Mouse (Mus musculus): ENCODE data around the gene Ms4a2. TPM values are rescaled to one million over a fixed set of nuclear protein-coding genes. Genes with fewer than 3 reads are reported as not detected.

Ms4a2 gene
- polyA plus RNA-seq, 1 experiment from 2014 or later = 0.17 TPM

DNA sequence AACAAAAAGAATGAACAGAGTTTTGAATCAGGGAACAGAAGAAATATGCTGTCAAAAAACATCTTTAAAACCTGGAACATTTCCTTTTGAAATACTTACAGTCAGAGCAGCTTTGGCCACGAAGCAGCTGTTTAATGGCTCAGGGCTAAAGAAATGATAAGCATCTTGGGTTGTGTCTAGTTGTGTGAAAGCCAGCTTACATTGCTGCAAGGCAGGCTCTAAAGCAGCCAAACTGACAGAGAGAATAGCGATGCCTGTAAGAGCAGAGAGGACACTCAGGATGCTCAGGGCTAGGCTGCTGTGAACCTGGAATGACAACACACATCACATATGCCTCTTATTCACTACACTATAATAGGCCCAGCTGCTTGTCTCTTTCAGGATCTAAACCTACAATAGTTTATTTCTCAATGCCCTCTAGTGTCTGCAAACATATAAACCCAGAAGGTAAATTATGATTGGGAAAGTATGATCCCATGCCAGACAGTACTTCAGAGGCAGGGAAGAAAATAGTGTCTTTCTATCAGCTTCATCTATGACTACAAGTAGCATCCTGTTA, 33.5 kb downstream of the Ms4a2 start:
- DNase-seq (ENCODE audit: low spot score) = peak; percentile 22

DNA sequence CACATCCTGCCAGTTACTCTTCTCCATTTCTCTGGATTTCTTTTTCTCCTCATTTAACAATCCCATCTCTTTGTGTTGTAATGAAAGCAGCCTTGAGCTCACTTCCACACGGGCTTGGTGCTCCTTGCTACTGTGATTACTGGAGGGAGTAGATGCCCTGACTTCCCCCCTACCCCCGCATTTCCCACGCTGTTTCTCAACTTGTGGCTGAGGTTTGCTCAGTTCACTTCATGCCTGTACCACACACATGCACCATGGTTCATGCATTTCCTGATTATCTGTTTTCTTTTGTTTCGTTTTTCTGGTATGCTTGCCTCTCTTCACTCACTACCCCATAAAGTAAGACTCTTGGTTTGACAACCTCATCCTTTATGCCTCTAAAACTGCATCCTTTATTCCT, 34.3 kb downstream of the Ms4a2 start:
- DNase-seq (ENCODE audit: low spot score) = peak; percentile 14

DNA sequence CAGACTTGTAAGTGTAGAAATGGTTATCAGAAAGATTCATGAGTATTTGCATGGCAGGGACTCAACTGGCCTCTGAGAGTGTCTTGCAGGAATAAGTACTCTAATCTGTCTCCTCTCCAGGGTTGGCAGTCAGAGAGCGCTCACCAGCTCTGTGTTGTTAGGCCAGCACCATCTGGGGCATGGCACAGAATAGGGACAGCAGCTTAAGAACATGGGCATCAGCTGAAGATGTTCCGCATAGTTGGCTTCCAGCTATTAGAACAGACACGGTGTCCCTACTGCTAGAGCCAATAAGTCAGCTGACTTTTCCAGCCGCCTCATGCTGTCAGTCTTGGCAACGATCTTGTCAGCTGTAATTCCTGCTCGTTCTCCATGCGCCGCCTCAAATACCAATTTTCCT, 48.6 kb downstream of the Ms4a2 start:
- DNase-seq (ENCODE audit: low spot score) = no peak

Other genes with a start within 250 kb of the Ms4a2 start
- gene Ms4a4a, start 248.2 kb downstream of the Ms4a2 start, polyA plus RNA-seq (2015; fragmentation: Nextera tagmentation; extraction: Ambion mirVana) = 5.0 and 8.1 TPM in 2 replicates
- gene Ms4a4c, start 218.9 kb downstream of the Ms4a2 start, polyA plus RNA-seq (2015; fragmentation: Nextera tagmentation; extraction: Ambion mirVana) = 2.7 and 2.9 TPM in 2 replicates
- 63.7 and 92.1 TPM in 2 replicates for gene Ms4a4b, start 180.2 kb downstream of the Ms4a2 start, polyA plus RNA-seq (2015; fragmentation: Nextera tagmentation; extraction: Ambion mirVana)
- 8.0 and 8.2 TPM in 2 replicates for gene Ms4a6c, start 154.4 kb downstream of the Ms4a2 start, polyA plus RNA-seq (2015; fragmentation: Nextera tagmentation; extraction: Ambion mirVana)
- 0.41 and 0.91 TPM in 2 replicates for gene Gm8369, start 137.8 kb downstream of the Ms4a2 start, polyA plus RNA-seq (2015; fragmentation: Nextera tagmentation; extraction: Ambion mirVana)
- gene Ms4a6b, start 107.2 kb downstream of the Ms4a2 start, polyA plus RNA-seq (2015; fragmentation: Nextera tagmentation; extraction: Ambion mirVana) = 38.0 and 44.1 TPM in 2 replicates
- 2.0 and 2.4 TPM in 2 replicates for gene Ms4a4d, start 86.9 kb downstream of the Ms4a2 start, polyA plus RNA-seq (2015; fragmentation: Nextera tagmentation; extraction: Ambion mirVana)
- 7.6 and 8.7 TPM in 2 replicates for gene Ms4a6d, start 18.9 kb downstream of the Ms4a2 start, polyA plus RNA-seq (2015; fragmentation: Nextera tagmentation; extraction: Ambion mirVana)
- gene Ms4a3, start 17.1 kb upstream of the Ms4a2 start, polyA plus RNA-seq (2015; fragmentation: Nextera tagmentation; extraction: Ambion mirVana) = 0.32 and 0.49 TPM in 2 replicates
- not detected in 2 replicates for gene Oosp2, start 36.8 kb upstream of the Ms4a2 start, polyA plus RNA-seq (2015; fragmentation: Nextera tagmentation; extraction: Ambion mirVana)
- 0.24 and 0.56 TPM in 2 replicates for gene Oosp1, start 67.4 kb upstream of the Ms4a2 start, polyA plus RNA-seq (2015; fragmentation: Nextera tagmentation; extraction: Ambion mirVana)
- not detected in 2 replicates for gene Oosp3, start 73.3 kb upstream of the Ms4a2 start, polyA plus RNA-seq (2015; fragmentation: Nextera tagmentation; extraction: Ambion mirVana)
- 0.18 TPM in 1 of 2 replicates, not detected in the other for gene Gif, start 123.8 kb upstream of the Ms4a2 start, polyA plus RNA-seq (2015; fragmentation: Nextera tagmentation; extraction: Ambion mirVana)
- gene Mrpl16, start 146.7 kb upstream of the Ms4a2 start, polyA plus RNA-seq (2015; fragmentation: Nextera tagmentation; extraction: Ambion mirVana) = 52.1 and 54.3 TPM in 2 replicates
- gene Stx3, start 195.7 kb upstream of the Ms4a2 start, polyA plus RNA-seq (2015; fragmentation: Nextera tagmentation; extraction: Ambion mirVana) = 4.4 and 4.8 TPM in 2 replicates
- not detected in 2 replicates for gene Olfr1417, start 215.5 kb upstream of the Ms4a2 start, polyA plus RNA-seq (2015; fragmentation: Nextera tagmentation; extraction: Ambion mirVana)
- not detected in 2 replicates for gene Olfr1418, start 237.3 kb upstream of the Ms4a2 start, polyA plus RNA-seq (2015; fragmentation: Nextera tagmentation; extraction: Ambion mirVana)